Mouse (Mus musculus): Measurements from ENCODE around the gene Ap1m2.

- TF ChIP-seq CTCF (IDR thresholded peaks at IDR 0.05; ENCODE audit: extremely low read depth, insufficient read depth, insufficient read length, insufficient replicate concordance) (no peak), POLR2A (IDR thresholded peaks at IDR 0.05; ENCODE audit: low read depth, low read length) (no peak)
Measured at GRCm38 (mm10) chr9:21266889-21267288, 45.2 kb downstream of the Ap1m2 start.

Measured in spleen, adult 2 months (tissue).